Mouse (Mus musculus) MEL (cell line): Measurements from ENCODE around the gene Ptgds. TPM values are rescaled to one million over a fixed set of nuclear protein-coding genes. Genes with fewer than 3 reads are reported as not detected.

ENCODE experiments used
- DNase-seq: peaks from one replicate; pipeline ENCODE4 v3.0.0; 2011; ENCODE audit warnings: low read depth, low spot score
- H3K27ac ChIP-seq: 2 replicates; pipeline ENCODE4 v1.5.1; 2012; ENCODE audit warnings: low read depth, mild to moderate bottlenecking, control low read depth, low read length, moderate library complexity; ENCODE audit not compliant: control insufficient read depth
- H3K27me3 ChIP-seq, 2 experiments: fragments of 150-350 bp in 1 of 2; sonication (generic) in 1 of 2; 2 replicates each; pipeline ENCODE4 v1.6.1; 2012; ENCODE audit warnings: low read length in 2 of 2, mild to moderate bottlenecking in 2 of 2, improper control_type of control experiment in 1 of 2, moderate library complexity in 1 of 2; ENCODE audit not compliant: insufficient read depth in 2 of 2, control insufficient read depth in 1 of 2
- H3K36me3 ChIP-seq, 2 experiments: 2 replicates each; pipeline ENCODE4 v1.6.1; 2012 to 2014; ENCODE audit warnings: low read length in 2 of 2, improper control_type of control experiment in 1 of 2, inconsistent platforms in 1 of 2, mild to moderate bottlenecking in 1 of 2; ENCODE audit not compliant: insufficient read depth in 2 of 2, control insufficient read depth in 1 of 2
- H3K4me1 ChIP-seq, 2 experiments: fragments of 150-350 bp in 1 of 2; sonication (generic) in 1 of 2; 2 replicates each; pipeline ENCODE4 v1.6.1; 2012; ENCODE audit warnings: low read length in 2 of 2, improper control_type of control experiment in 1 of 2, mild to moderate bottlenecking in 1 of 2; ENCODE audit not compliant: insufficient read depth in 2 of 2, control insufficient read depth in 1 of 2
- H3K4me3 ChIP-seq, 2 experiments: fragments of 150-350 bp in 1 of 2; sonication (generic) in 1 of 2; 2 replicates each; pipeline ENCODE4 v1.5.1; 2012; ENCODE audit warnings: low read depth in 2 of 2, low read length in 2 of 2, mild to moderate bottlenecking in 2 of 2, moderate library complexity in 2 of 2, control low read depth in 1 of 2, improper control_type of control experiment in 1 of 2; ENCODE audit not compliant: control insufficient read depth in 1 of 2, insufficient read depth in 1 of 2
- H3K79me2 ChIP-seq: 2 replicates; pipeline ENCODE4 v1.6.1; 2012; ENCODE audit warnings: mild to moderate bottlenecking, low read length, moderate library complexity; ENCODE audit not compliant: control insufficient read depth, poor library complexity, insufficient read depth
- H3K9ac ChIP-seq: 2 replicates; pipeline ENCODE4 v1.6.1; 2012; ENCODE audit warnings: low read depth, mild to moderate bottlenecking, control low read depth, low read length, moderate library complexity; ENCODE audit not compliant: control insufficient read depth, poor library complexity, severe bottlenecking
- H3K9me3 ChIP-seq: fragments of 150-350 bp; sonication (generic); replicated peaks from 2 replicates; pipeline ENCODE4 v1.6.1; 2012; ENCODE audit warnings: mild to moderate bottlenecking, low read length, improper control_type of control experiment, moderate library complexity; ENCODE audit not compliant: insufficient read depth
- BHLHE40 ChIP-seq: IDR thresholded peaks from 2 replicates; pipeline ENCODE4 v1.6.1; 2012; ENCODE audit warnings: low read depth, mild to moderate bottlenecking, inconsistent platforms, low read length, improper control_type of control experiment, borderline replicate concordance
- CHD1 ChIP-seq: IDR thresholded peaks from 2 replicates; pipeline ENCODE4 v1.6.1; 2012; ENCODE audit warnings: low read depth, mild to moderate bottlenecking, inconsistent platforms, low read length, improper control_type of control experiment
- CHD2 ChIP-seq: IDR thresholded peaks from 2 replicates; pipeline ENCODE4 v1.6.1; 2011; ENCODE audit warnings: low read length, improper control_type of control experiment
- CTCF ChIP-seq, 3 experiments: IDR thresholded peaks in 2 of 3; conservative IDR thresholded peaks in 1 of 3; 2 replicates each; pipeline ENCODE4 v1.5.1; 2011 to 2012; ENCODE audit warnings: low read length in 3 of 3, low read depth in 2 of 3, mild to moderate bottlenecking in 2 of 3, improper control_type of control experiment in 1 of 3, inconsistent platforms in 1 of 3, mixed read lengths in 1 of 3, moderate library complexity in 1 of 3; ENCODE audit not compliant: control insufficient read depth in 1 of 3, insufficient read depth in 1 of 3, poor library complexity in 1 of 3, severe bottlenecking in 1 of 3
- E2F4 ChIP-seq: IDR thresholded peaks from 2 replicates; pipeline ENCODE4 v1.6.1; 2011; ENCODE audit warnings: low read depth, low read length, improper control_type of control experiment, borderline replicate concordance
- ELF1 ChIP-seq: IDR thresholded peaks from 2 replicates; pipeline ENCODE4 v1.6.1; 2014; ENCODE audit warnings: low read depth, mild to moderate bottlenecking, inconsistent platforms, low read length, improper control_type of control experiment, moderate library complexity
- EP300 ChIP-seq, 2 experiments: IDR thresholded peaks; 2 replicates each; pipeline ENCODE4 v1.6.1; 2011; ENCODE audit warnings: improper control_type of control experiment in 2 of 2, low read length in 2 of 2, low read depth in 1 of 2, mild to moderate bottlenecking in 1 of 2
- GABPA ChIP-seq: IDR thresholded peaks from 2 replicates; pipeline ENCODE4 v1.6.1; 2012; ENCODE audit warnings: low read depth, mild to moderate bottlenecking, inconsistent platforms, low read length, improper control_type of control experiment, moderate library complexity
- GATA1 ChIP-seq: IDR thresholded peaks from 2 replicates; pipeline ENCODE4 v1.6.1; 2011; ENCODE audit warnings: low read depth, low read length, improper control_type of control experiment
- JUND ChIP-seq: IDR thresholded peaks from 2 replicates; pipeline ENCODE4 v1.6.1; 2011; ENCODE audit warnings: low read depth, mild to moderate bottlenecking, improper control_type of control experiment, low read length
- MAFK ChIP-seq: IDR thresholded peaks from 2 replicates; pipeline ENCODE4 v1.6.1; 2011; ENCODE audit warnings: low read depth, mild to moderate bottlenecking, low read length, improper control_type of control experiment, borderline replicate concordance
- MAZ ChIP-seq: IDR thresholded peaks from 2 replicates; pipeline ENCODE4 v1.6.1; 2012; ENCODE audit warnings: low read depth, mild to moderate bottlenecking, inconsistent platforms, low read length, improper control_type of control experiment
- MEF2A ChIP-seq: IDR thresholded peaks from 2 replicates; pipeline ENCODE4 v1.6.1; 2014; ENCODE audit warnings: low read depth, mild to moderate bottlenecking, inconsistent platforms, low read length, improper control_type of control experiment; ENCODE audit not compliant: poor library complexity, insufficient replicate concordance, severe bottlenecking; ENCODE audit errors: extremely low read depth
- MXI1 ChIP-seq: IDR thresholded peaks from 2 replicates; pipeline ENCODE4 v1.6.1; 2011; ENCODE audit warnings: mild to moderate bottlenecking, low read depth, low read length, improper control_type of control experiment
- MYB ChIP-seq: IDR thresholded peaks from 2 replicates; pipeline ENCODE4 v1.6.1; 2011; ENCODE audit warnings: mild to moderate bottlenecking, low read depth, low read length, improper control_type of control experiment
- MYC ChIP-seq: IDR thresholded peaks from 2 replicates; pipeline ENCODE4 v1.6.1; 2011; ENCODE audit warnings: low read depth, mild to moderate bottlenecking, low read length, improper control_type of control experiment, moderate library complexity
- NELFE ChIP-seq: IDR thresholded peaks from 2 replicates; pipeline ENCODE4 v1.6.1; 2011; ENCODE audit warnings: low read depth, low read length, improper control_type of control experiment
- POLR2A ChIP-seq, 2 experiments: IDR thresholded peaks; 2 replicates each; pipeline ENCODE4 v1.6.1; 2011 to 2012; ENCODE audit warnings: low read length in 2 of 2, mild to moderate bottlenecking in 2 of 2, control low read depth in 1 of 2, improper control_type of control experiment in 1 of 2, low read depth in 1 of 2, moderate library complexity in 1 of 2; ENCODE audit not compliant: control insufficient read depth in 1 of 2, insufficient read depth in 1 of 2, poor library complexity in 1 of 2
- POLR2AphosphoS2 ChIP-seq: IDR thresholded peaks from 2 replicates; pipeline ENCODE4 v1.6.1; 2011; ENCODE audit warnings: low read length, improper control_type of control experiment
- POLR2AphosphoS5 ChIP-seq: IDR thresholded peaks from 2 replicates; pipeline ENCODE4 v1.6.1; 2012; ENCODE audit warnings: low read depth, borderline replicate concordance, mild to moderate bottlenecking, inconsistent platforms, low read length, moderate library complexity, mixed read lengths
- RAD21 ChIP-seq: IDR thresholded peaks from 2 replicates; pipeline ENCODE4 v1.6.1; 2011; ENCODE audit warnings: mild to moderate bottlenecking, low read depth, low read length, improper control_type of control experiment
- SMC3 ChIP-seq: IDR thresholded peaks from 2 replicates; pipeline ENCODE4 v1.6.1; 2011; ENCODE audit warnings: low read depth, low read length, improper control_type of control experiment
- TCF12 ChIP-seq: IDR thresholded peaks from 2 replicates; pipeline ENCODE4 v1.6.1; 2014; ENCODE audit warnings: low read depth, mild to moderate bottlenecking, inconsistent platforms, low read length, improper control_type of control experiment, moderate library complexity
- UBTF ChIP-seq: IDR thresholded peaks from 2 replicates; pipeline ENCODE4 v1.6.1; 2012; ENCODE audit warnings: low read depth, mild to moderate bottlenecking, inconsistent platforms, low read length, improper control_type of control experiment, moderate library complexity, borderline replicate concordance; ENCODE audit not compliant: insufficient read depth
- USF2 ChIP-seq, 2 experiments: IDR thresholded peaks; 2 replicates each; pipeline ENCODE4 v1.6.1; 2011 to 2012; ENCODE audit warnings: improper control_type of control experiment in 2 of 2, low read length in 2 of 2, borderline replicate concordance in 1 of 2, inconsistent platforms in 1 of 2, low read depth in 1 of 2, mild to moderate bottlenecking in 1 of 2; ENCODE audit not compliant: insufficient read depth in 1 of 2
- ZC3H11A ChIP-seq: IDR thresholded peaks from 2 replicates; pipeline ENCODE4 v1.6.1; 2012; ENCODE audit warnings: low read depth, mild to moderate bottlenecking, inconsistent platforms, low read length, improper control_type of control experiment
- ZKSCAN1 ChIP-seq: IDR thresholded peaks from 2 replicates; pipeline ENCODE4 v1.6.1; 2012; ENCODE audit warnings: low read depth, mild to moderate bottlenecking, inconsistent platforms, low read length, improper control_type of control experiment, moderate library complexity
- ZMIZ1 ChIP-seq: IDR thresholded peaks from 2 replicates; pipeline ENCODE4 v1.6.1; 2012; ENCODE audit warnings: low read depth, mild to moderate bottlenecking, inconsistent platforms, low read length, improper control_type of control experiment, moderate library complexity
- ZNF384 ChIP-seq: IDR thresholded peaks from 2 replicates; pipeline ENCODE4 v1.6.1; 2012; ENCODE audit warnings: low read depth, mild to moderate bottlenecking, inconsistent platforms, low read length, improper control_type of control experiment
- polyA plus RNA-seq, 2 experiments: library from polyadenylated mRNA; stranded (reverse) in 1 of 2; unstranded in 1 of 2; fragments of >175 nt in 1 of 2; fragments of >200 nt in 1 of 2; gene quantifications; 2 replicates each; pipeline versions ENCODE4 v1.2.1 to v1.2.4; 2012; ENCODE audit warnings: low replicate concordance in 2 of 2, low read depth in 1 of 2; ENCODE audit not compliant: insufficient read length in 2 of 2, insufficient read depth in 1 of 2, missing spikeins in 1 of 2
- total RNA-seq: library from RNA; depleted of rRNA; stranded (reverse); fragments of 300-350 nt; gene quantifications from 2 replicates; pipeline ENCODE4 v1.2.3, GENCODE M21; 2012

Gene Ptgds
- total and polyA plus RNA-seq, 3 experiments = not detected

GRCm38 (mm10) chr2:25484901-25485647 lies 15.2 kb upstream of the Ptgds start:
- H3K79me2 ChIP-seq = no peaks in the 10 kb centered on the region
- H3K9me3 ChIP-seq = no peaks in the 10 kb centered on the region
- H3K27me3 ChIP-seq = peaks cover 2 to 9% of the 10 kb centered on the region in 2 experiments; a peak in 3 of 4 replicates
- no peak overlapping the region for H3K9ac ChIP-seq
- no peak overlapping the region for H3K4me3 ChIP-seq
- no peak overlapping the region for H3K27ac ChIP-seq
- no peak for TF ChIP-seq JUND
- no peak for TF ChIP-seq ZMIZ1
- TF ChIP-seq MAZ = no peak
- no peak for TF ChIP-seq ELF1
- TF ChIP-seq USF2 (IDR thresholded peaks at IDR 0.05; ENCODE audit: borderline replicate concordance in 1 of 2, insufficient read depth in 1 of 2, low read depth in 1 of 2, low read length in 2 of 2) = no peak
- no peak for TF ChIP-seq ZNF384
- no peak for TF ChIP-seq MEF2A
- TF ChIP-seq CHD1 = no peak
- TF ChIP-seq GATA1 = no peak
- no peak for TF ChIP-seq BHLHE40
- TF ChIP-seq NELFE = no peak
- TF ChIP-seq MYC = no peak
- TF ChIP-seq GABPA = no peak
- no peak for TF ChIP-seq POLR2AphosphoS2
- TF ChIP-seq RAD21 = no peak
- no peak for TF ChIP-seq POLR2A (IDR thresholded peaks at IDR 0.05; ENCODE audit: control insufficient read depth in 1 of 2, insufficient read depth in 1 of 2, low read depth in 1 of 2, low read length in 2 of 2, poor library complexity in 1 of 2)
- no peak for TF ChIP-seq CHD2
- TF ChIP-seq, all 39 proteins: peak for 0
- Histone ChIP-seq H3K36me3 (no peaks in the 10 kb centered on the region), H3K4me1 (no peaks in the 10 kb centered on the region)
- no peak for DNase-seq

DNA sequence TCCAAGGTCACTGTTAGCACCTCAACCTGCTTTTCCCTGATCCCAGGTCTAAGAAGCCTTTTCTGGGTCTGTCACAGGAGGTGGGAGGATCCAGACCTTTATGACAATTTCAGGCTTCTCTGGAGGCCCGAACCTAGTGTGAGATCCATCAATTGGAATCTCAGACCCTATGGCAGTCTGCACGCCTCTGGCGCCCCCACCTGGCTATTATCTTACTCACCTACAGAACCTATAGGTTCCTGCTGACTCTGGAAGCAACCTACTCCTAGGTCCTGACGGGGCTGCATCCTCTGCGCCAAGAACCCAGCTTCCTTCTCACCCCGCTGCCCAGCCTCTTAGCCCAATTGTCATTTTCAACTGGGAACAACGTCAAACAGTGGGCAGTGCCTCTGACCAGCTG lies 13.1 kb upstream of the Ptgds start:
- peak; percentile 61 for DNase-seq
- H3K27ac ChIP-seq = no peak overlapping the region
- H3K4me3 ChIP-seq = no peak overlapping the region
- H3K9ac ChIP-seq = no peak overlapping the region
- H3K9me3 ChIP-seq = no peaks in the 10 kb centered on the region
- no peaks in the 10 kb centered on the region for H3K4me1 ChIP-seq
- no peaks in the 10 kb centered on the region for H3K36me3 ChIP-seq
- peaks cover 2 to 7% of the 10 kb centered on the region in 2 experiments; a peak in 3 of 4 replicates for H3K27me3 ChIP-seq
- no peaks in the 10 kb centered on the region for H3K79me2 ChIP-seq
- TF ChIP-seq MYB (no peak), ZC3H11A (peak; percentile 65), CHD2 (no peak), TCF12 (no peak), MAZ (no peak), UBTF (no peak), MXI1 (no peak), E2F4 (no peak), SMC3 (peak; percentile 66), ZNF384 (no peak), ZKSCAN1 (no peak), CHD1 (no peak), MAFK (no peak), BHLHE40 (no peak), MYC (no peak), EP300 (IDR thresholded peaks at IDR 0.05; ENCODE audit: low read depth in 1 of 2, low read length in 2 of 2) (no peak), POLR2AphosphoS5 (no peak), RAD21 (peak; percentile 78), CTCF (IDR thresholded peaks at IDR 0.05 in 2 of 3, conservative IDR thresholded peaks at IDR 0.05 in 1 of 3; ENCODE audit: control insufficient read depth in 1 of 3, insufficient read depth in 1 of 3, low read depth in 2 of 3, low read length in 3 of 3, poor library complexity in 1 of 3, severe bottlenecking in 1 of 3) (peak; percentile 70 to 82 (median 76)), POLR2AphosphoS2 (no peak), NELFE (no peak)
